Mouse (Mus musculus) frontal cortex, adult 2 months (tissue): Measurements from ENCODE around the gene Adat1. TPM values are rescaled to one million over a fixed set of nuclear protein-coding genes. Genes with fewer than 3 reads are reported as not detected.

Experiments
- DNase-seq, 2 experiments: peaks; one replicate each; pipeline ENCODE4 v3.0.0; 2022; ENCODE audit warnings: low spot score in 1 of 2; ENCODE audit errors: extremely low spot score in 1 of 2
- polyA plus RNA-seq: library from polyadenylated mRNA; depleted of rRNA; stranded (reverse); fragments of >200 nt; gene quantifications from 2 replicates; pipeline ENCODE4 v1.2.3, GENCODE M21; 2012

Gene Adat1
- polyA plus RNA-seq, 1 experiment: 8.0 TPM

GRCm38 (mm10) chr8:111968991-111969390 lies 23.1 kb downstream of the Adat1 start:
- no peak for DNase-seq

GRCm38 (mm10) chr8:111968541-111968940 lies 23.6 kb downstream of the Adat1 start:
- DNase-seq: no peak

GRCm38 (mm10) chr8:111967246-111967870 lies 24.7 kb downstream of the Adat1 start:
- no peak for DNase-seq

- DNase-seq: no peak
Observed at GRCm38 (mm10) chr8:111964849-111965561, 27.1 kb downstream of the Adat1 start.

- DNase-seq: peak in 1 of 2 experiments; percentile 42
Observed at GRCm38 (mm10) chr8:111964351-111964750, 27.8 kb downstream of the Adat1 start.

- DNase-seq: no peak
Observed at GRCm38 (mm10) chr8:111963546-111963945, 28.6 kb downstream of the Adat1 start.

GRCm38 (mm10) chr8:111963091-111963490 lies 29.0 kb downstream of the Adat1 start:
- DNase-seq: no peak

- DNase-seq: no peak
Observed at GRCm38 (mm10) chr8:111962589-111962988, 29.5 kb downstream of the Adat1 start.

- DNase-seq: peak in 1 of 2 experiments; percentile 10
Observed at GRCm38 (mm10) chr8:111961330-111961729, 30.8 kb downstream of the Adat1 start.

GRCm38 (mm10) chr8:111960591-111961321 lies 31.3 kb downstream of the Adat1 start:
- DNase-seq: no peak

- no peak for DNase-seq
Observed at GRCm38 (mm10) chr8:111957231-111957630, 34.9 kb downstream of the Adat1 start.

- DNase-seq: no peak
Observed at GRCm38 (mm10) chr8:111955879-111956278, 36.2 kb downstream of the Adat1 start.

- DNase-seq: no peak
Observed at GRCm38 (mm10) chr8:111954844-111955594, 37.1 kb downstream of the Adat1 start.

GRCm38 (mm10) chr8:111951936-111952335 lies 40.2 kb downstream of the Adat1 start:
- no peak for DNase-seq

- peak; percentile 73 to 75 for DNase-seq
Observed at GRCm38 (mm10) chr8:111951317-111951716, 40.8 kb downstream of the Adat1 start.

GRCm38 (mm10) chr8:111950846-111951245 lies 41.3 kb downstream of the Adat1 start:
- no peak for DNase-seq

GRCm38 (mm10) chr8:111947954-111948353 lies 44.1 kb downstream of the Adat1 start:
- DNase-seq: no peak

GRCm38 (mm10) chr8:111947144-111947543 lies 45.0 kb downstream of the Adat1 start:
- no peak for DNase-seq

GRCm38 (mm10) chr8:111943544-111943943 lies 48.6 kb downstream of the Adat1 start:
- no peak for DNase-seq

GRCm38 (mm10) chr8:111941101-111941454 lies 51.0 kb downstream of the Adat1 start:
- no peak for DNase-seq
